Mouse (Mus musculus) spleen, adult 2 months (tissue): ENCODE data around the gene Ddx49.

Experiments
- CTCF ChIP-seq: fragments of 200-500 bp; IDR thresholded peaks from 2 replicates; pipeline ENCODE4 v1.5.1; 2011; ENCODE audit warnings: mild to moderate bottlenecking, inconsistent platforms; ENCODE audit not compliant: insufficient read depth, insufficient read length, insufficient replicate concordance; ENCODE audit errors: extremely low read depth
- POLR2A ChIP-seq: fragments of 200-500 bp; IDR thresholded peaks from 2 replicates; pipeline ENCODE4 v1.6.1; 2011; ENCODE audit warnings: low read depth, low read length, inconsistent platforms

DNA sequence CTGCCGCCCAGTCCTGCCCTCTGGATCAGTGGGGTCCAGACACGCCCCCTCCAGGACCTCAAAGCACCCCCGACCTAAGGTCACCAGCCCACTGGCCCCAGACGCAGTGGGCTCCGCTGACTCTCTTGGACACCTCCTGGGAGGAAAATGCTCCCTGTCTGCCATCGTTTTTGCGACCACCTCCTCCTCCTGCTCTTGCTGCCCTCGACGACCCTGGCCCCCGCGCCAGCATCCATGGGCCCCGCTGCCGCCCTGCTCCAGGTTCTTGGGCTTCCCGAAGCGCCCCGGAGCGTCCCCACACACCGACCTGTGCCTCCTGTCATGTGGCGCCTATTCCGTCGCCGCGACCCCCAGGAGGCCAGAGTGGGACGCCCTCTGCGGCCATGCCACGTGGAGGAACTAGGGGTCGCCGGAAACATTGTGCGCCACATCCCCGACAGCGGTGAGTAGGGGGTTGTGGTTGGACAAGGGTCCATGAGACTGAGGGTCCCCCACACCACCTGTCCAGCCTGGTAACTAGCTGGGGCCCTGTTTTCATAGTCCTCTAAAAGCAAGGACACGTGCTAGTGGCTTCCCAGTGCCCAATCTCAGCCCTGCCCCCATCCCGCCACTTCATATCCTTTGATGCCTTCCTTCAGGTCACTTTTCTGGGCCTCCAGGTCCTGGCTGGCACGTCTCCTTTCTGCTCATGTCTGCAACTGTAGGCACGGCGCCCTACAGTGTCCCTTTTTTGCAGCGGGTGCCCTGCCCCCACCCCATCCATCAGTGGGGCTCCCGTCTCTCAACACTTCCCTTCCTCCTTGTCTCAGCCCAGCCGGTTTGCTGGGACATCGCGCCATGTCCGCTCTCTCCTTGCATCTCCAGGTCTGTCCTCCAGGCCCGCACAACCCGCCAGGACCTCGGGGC is 27.8 kb upstream of the Ddx49 start:
- no peak for TF ChIP-seq CTCF
- TF ChIP-seq POLR2A: no peak
